28 mouse cellular contexts compared by ENCODE assay signal in genomic region chr11:69601768-69602167, GRCm38 (mm10). TPM values are rescaled to one million over a fixed set of nuclear protein-coding genes. Genes with fewer than 3 reads are reported as not detected.
DNase-seq lines count a peak whose midpoint lies in the region; ATAC-seq and TF ChIP-seq lines count a peak whose summit lies in the region.
"Had no signal": no experiment of that assay in that cellular context is flagged by ENCODE, and none has a peak within 500 bp of the region (broad histone marks: within the 10 kb centered on the region; RNA-seq: fewer than 3 reads in every experiment).

No protein-coding gene starts in this region.

- ATAC-seq in heart, embryonic 14.5 days (ENCODE audit: insufficient number of reproducible peaks, insufficient read depth, low FRiP score, low read depth) = no peak
- no peak for ATAC-seq in kidney, embryonic 16.5 days (ENCODE audit: low FRiP score, low TSS enrichment)
- ATAC-seq: forebrain, postnatal 0 days; intestine, postnatal 0 days; midbrain, embryonic 13.5 days; Patski had no signal

- TF ChIP-seq POLR2A in cerebellum, adult 2 months (IDR thresholded peaks at IDR 0.05; ENCODE audit: borderline replicate concordance, insufficient read depth, low read length) = no peak

- no peaks in the 10 kb centered on the region for H3K9me3 ChIP-seq in heart, embryonic 14.5 days (ENCODE audit: control insufficient read depth, low read length)
- H3K9me3 ChIP-seq in kidney, embryonic 16.5 days (ENCODE audit: low read length) = no peaks in the 10 kb centered on the region
- H3K9me3 ChIP-seq: embryonic facial prominence, embryonic 10.5 days; forebrain, embryonic 10.5 days; hindbrain, embryonic 10.5 days; kidney, embryonic 15.5 days; megakaryocyte, embryonic 14.5 days; midbrain, embryonic 13.5 days had no signal

- no peak for DNase-seq in cerebellum, adult 2 months
- DNase-seq in cerebellum, adult 9-11 months = no peak
- no peak for DNase-seq in heart, adult 11 months
- DNase-seq in ovary, postnatal 36 days (ENCODE audit: low spot score) = peak; percentile 20
- no peak for DNase-seq in ovary, postnatal 10 days (ENCODE audit: low spot score)
- peak; percentile 60 for DNase-seq in testis, postnatal 14 days (ENCODE audit: low spot score)
- DNase-seq: adrenal gland, postnatal 25 days; cerebellum, postnatal 10 days; forebrain, postnatal 0 days; kidney, postnatal 4 days; layer of hippocampus, adult 9-11 months; lung, adult 2 months; lung, postnatal 36 days; thymus, adult 2 months; thymus, postnatal 4 days had no signal

- H3K27ac ChIP-seq in cerebellum, adult 2 months (ENCODE audit: insufficient read depth, low read length) = peak overlapping the region; percentile 19; the same call in 1 of the 2 replicates
- peak overlapping the region; percentile 2 to 24; a peak in 2 of 4 replicates for H3K27ac ChIP-seq in heart, embryonic 14.5 days (replicated peaks in 1 of 2; ENCODE audit: control insufficient read depth in 1 of 2, insufficient read depth in 1 of 2, low read depth in 2 of 2, low read length in 2 of 2)
- H3K27ac ChIP-seq in kidney, embryonic 16.5 days (ENCODE audit: low read length) = no peak overlapping the region
- H3K27ac ChIP-seq: embryonic facial prominence, embryonic 10.5 days; forebrain, embryonic 10.5 days; kidney, embryonic 15.5 days; left cerebral cortex, adult 2 months; midbrain, embryonic 13.5 days had no signal

- WGBS in cerebellum, adult 2 months = 33% methylated on average over 3 of the region's 3 CpGs
- WGBS in heart, embryonic 14.5 days = 24% methylated on average over 3 of the region's 3 CpGs
- WGBS in kidney, embryonic 16.5 days = 74% methylated on average over 3 of the region's 3 CpGs

- no peak overlapping the region for H3K4me3 ChIP-seq in cerebellum, adult 2 months (replicated peaks; ENCODE audit: insufficient read depth, low read depth, low read length)
- no peak overlapping the region for H3K4me3 ChIP-seq in heart, embryonic 14.5 days (ENCODE audit: control insufficient read depth in 1 of 2, insufficient read depth in 1 of 2, low read depth in 1 of 2, low read length in 2 of 2)
- no peak overlapping the region for H3K4me3 ChIP-seq in kidney, embryonic 16.5 days (ENCODE audit: low read length)
- H3K4me3 ChIP-seq: embryonic facial prominence, embryonic 10.5 days; forebrain, embryonic 10.5 days; hindbrain, embryonic 10.5 days; kidney, embryonic 15.5 days; megakaryocyte, embryonic 14.5 days; midbrain, embryonic 13.5 days had no signal

- TF ChIP-seq CTCF in cerebellum, adult 2 months (IDR thresholded peaks at IDR 0.05; ENCODE audit: borderline replicate concordance, insufficient read depth, low read depth, low read length) = no peak

- peaks cover 28% of the 10 kb centered on the region for H3K4me1 ChIP-seq in cerebellum, adult 2 months (ENCODE audit: control insufficient read depth, insufficient read depth, low read length)
- peaks cover 42 to 52% of the 10 kb centered on the region in 2 experiments for H3K4me1 ChIP-seq in heart, embryonic 14.5 days (ENCODE audit: control insufficient read depth in 2 of 2, insufficient read depth in 2 of 2, low read length in 2 of 2)
- peaks cover 36% of the 10 kb centered on the region for H3K4me1 ChIP-seq in kidney, embryonic 16.5 days (ENCODE audit: insufficient read depth, low read length)

- no peak overlapping the region for H3K4me2 ChIP-seq in heart, embryonic 14.5 days (ENCODE audit: low read length)
- H3K4me2 ChIP-seq in kidney, embryonic 16.5 days (replicated peaks; ENCODE audit: low read depth, low read length) = no peak overlapping the region
- H3K4me2 ChIP-seq: kidney, embryonic 15.5 days; midbrain, embryonic 13.5 days had no signal

- no peak overlapping the region for H3K9ac ChIP-seq in heart, embryonic 14.5 days (ENCODE audit: low read length)
- no peak overlapping the region for H3K9ac ChIP-seq in kidney, embryonic 16.5 days (replicated peaks; ENCODE audit: low read length)
- H3K9ac ChIP-seq: forebrain, postnatal 0 days; kidney, embryonic 15.5 days; midbrain, embryonic 13.5 days had no signal

- H3K27me3 ChIP-seq in cerebellum, adult 2 months (ENCODE audit: control insufficient read depth, insufficient read depth, low read length) = no peaks in the 10 kb centered on the region
- no peaks in the 10 kb centered on the region for H3K27me3 ChIP-seq in heart, embryonic 14.5 days (ENCODE audit: control insufficient read depth, insufficient read depth, low read length)
- peaks cover 9% of the 10 kb centered on the region for H3K27me3 ChIP-seq in kidney, embryonic 16.5 days (ENCODE audit: insufficient read depth, low read length)

- 0 out of 2 replicates have a peak, but pooled peaks cover 4% of the 10 kb centered on the region for H3K36me3 ChIP-seq in heart, embryonic 14.5 days (ENCODE audit: control insufficient read depth, insufficient read depth, low read length)
- no peaks in the 10 kb centered on the region for H3K36me3 ChIP-seq in kidney, embryonic 16.5 days (ENCODE audit: insufficient read depth, low read length)
- H3K36me3 ChIP-seq: embryonic facial prominence, embryonic 10.5 days; forebrain, embryonic 10.5 days; hindbrain, embryonic 10.5 days; kidney, embryonic 15.5 days had no signal

RNA-seq across cellular contexts. Expression of gene Atp1b2, which starts 4.0 kb away (rescaled TPM):
- 890 and 950 TPM in 2 replicates for polyA plus RNA-seq in cerebellum, adult 2 months (2012; rRNA removed)
- 31.5 and 33.8 TPM in 2 replicates for polyA plus RNA-seq in heart, embryonic 14.5 days (2014; fragmentation: Nextera tagmentation; extraction: Ambion mirVana)
- 12.3 and 14.3 TPM in 2 replicates for polyA plus RNA-seq in kidney, embryonic 16.5 days (2015; fragmentation: Nextera tagmentation; extraction: Ambion mirVana)

RNA-seq across cellular contexts. Expression of gene Shbg, which starts 15.9 kb away (rescaled TPM):
- polyA plus RNA-seq in cerebellum, adult 2 months (2012; rRNA removed) = 0.11 TPM in 2 replicates
- polyA plus RNA-seq in heart, embryonic 14.5 days (2014; fragmentation: Nextera tagmentation; extraction: Ambion mirVana) = not detected in 2 replicates
- 0.17 TPM in 1 of 2 replicates, not detected in the other for polyA plus RNA-seq in kidney, embryonic 16.5 days (2015; fragmentation: Nextera tagmentation; extraction: Ambion mirVana)
- polyA plus RNA-seq: embryonic facial prominence, embryonic 10.5 days; forebrain, embryonic 10.5 days; forebrain, postnatal 0 days; heart, postnatal 0 days; hindbrain, embryonic 10.5 days; intestine, postnatal 0 days; lung, adult 2 months; midbrain, embryonic 13.5 days; Patski; stomach, embryonic 14.5 days; thymus, adult 2 months had no signal

RNA-seq across cellular contexts. Expression of gene Sat2, which starts 20.1 kb away (rescaled TPM):
- 32.4 and 33.5 TPM in 2 replicates for polyA plus RNA-seq in cerebellum, adult 2 months (2012; rRNA removed)
- 16.2 and 17.9 TPM in 2 replicates for polyA plus RNA-seq in heart, embryonic 14.5 days (2014; fragmentation: Nextera tagmentation; extraction: Ambion mirVana)
- polyA plus RNA-seq in kidney, embryonic 16.5 days (2015; fragmentation: Nextera tagmentation; extraction: Ambion mirVana) = 21.3 and 24.1 TPM in 2 replicates

RNA-seq across cellular contexts. Expression of gene Trp53, which starts 21.6 kb away (rescaled TPM):
- 34.7 and 35.6 TPM in 2 replicates for polyA plus RNA-seq in cerebellum, adult 2 months (2012; rRNA removed)
- polyA plus RNA-seq in heart, embryonic 14.5 days (2014; fragmentation: Nextera tagmentation; extraction: Ambion mirVana) = 71.2 and 71.9 TPM in 2 replicates
- 191 and 205 TPM in 2 replicates for polyA plus RNA-seq in kidney, embryonic 16.5 days (2015; fragmentation: Nextera tagmentation; extraction: Ambion mirVana)

RNA-seq across cellular contexts. Expression of gene Wrap53, which starts 21.7 kb away (rescaled TPM):
- 18.6 and 18.8 TPM in 2 replicates for polyA plus RNA-seq in cerebellum, adult 2 months (2012; rRNA removed)
- polyA plus RNA-seq in heart, embryonic 14.5 days (2014; fragmentation: Nextera tagmentation; extraction: Ambion mirVana) = 11.1 and 14.3 TPM in 2 replicates
- polyA plus RNA-seq in kidney, embryonic 16.5 days (2015; fragmentation: Nextera tagmentation; extraction: Ambion mirVana) = 29.3 and 30.3 TPM in 2 replicates

Comparison
In these comparisons a context has a peak if more than half of its experiments do, and no peak if none do; other contexts are left out.
1. DNase-seq: peak in ovary, postnatal 36 days (single experiment) and testis, postnatal 14 days (single experiment); none in cerebellum, adult 2 months (0 of 2), cerebellum, adult 9-11 months (single experiment), heart, adult 11 months (single experiment) and ovary, postnatal 10 days (single experiment).
2. RNA of gene Atp1b2, which starts 4.0 kb away (polyA plus RNA-seq): 890 to 950 TPM in cerebellum, adult 2 months; 31.5 to 33.8 TPM in heart, embryonic 14.5 days and 12.3 to 14.3 TPM in kidney, embryonic 16.5 days; every median in the first group is over 10 times any median in the second.